Mouse (Mus musculus) C2C12 (cell line): ENCODE results near the gene Tnrc18.

Experiments used
- CEBPB ChIP-seq: IDR thresholded peaks from one replicate; pipeline ENCODE4 v1.6.1; 2011; ENCODE audit warnings: low read depth, mild to moderate bottlenecking, control low read depth, moderate library complexity
- CTCF ChIP-seq: IDR thresholded peaks from one replicate; pipeline ENCODE4 v1.5.1; 2011; ENCODE audit not compliant: control insufficient read depth, insufficient read depth, insufficient read length
- MAX ChIP-seq: IDR thresholded peaks from one replicate; pipeline ENCODE4 v1.6.1; 2011; ENCODE audit warnings: mild to moderate bottlenecking, control low read depth
- MYOD1 ChIP-seq: IDR thresholded peaks from one replicate; pipeline ENCODE4 v1.6.1; 2011; ENCODE audit warnings: low read depth; ENCODE audit not compliant: control insufficient read depth, insufficient read length
- MYOG ChIP-seq: IDR thresholded peaks from one replicate; pipeline ENCODE4 v1.6.1; 2011; ENCODE audit not compliant: control insufficient read depth, insufficient read length; ENCODE audit errors: extremely low read depth
- USF1 ChIP-seq: IDR thresholded peaks from one replicate; pipeline ENCODE4 v1.6.1; 2011; ENCODE audit warnings: low read depth, mild to moderate bottlenecking, control low read depth, moderate library complexity

DNA sequence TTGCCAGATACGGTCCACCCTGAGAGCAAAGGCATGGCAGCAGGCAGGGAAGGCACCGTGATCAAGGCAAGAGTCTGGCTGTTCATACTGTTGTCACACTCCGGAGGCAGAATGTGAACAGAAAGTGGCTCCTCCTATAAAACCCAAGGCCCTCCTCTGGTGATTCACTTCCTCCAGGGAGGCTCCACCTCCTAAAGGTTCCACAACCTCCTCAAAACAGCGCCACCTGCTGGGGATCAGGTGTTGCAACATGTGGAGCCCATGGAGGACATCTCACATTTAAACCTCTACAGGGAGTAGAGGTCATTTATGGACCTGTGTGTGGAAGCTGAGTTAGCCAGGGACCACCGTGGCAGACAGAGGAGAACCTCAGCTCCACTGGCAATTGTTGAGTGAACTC lies 105.1 kb downstream of the Tnrc18 start:
- TF ChIP-seq MAX (no peak), USF1 (no peak), MYOD1 (no peak), CTCF (no peak), CEBPB (no peak), MYOG (no peak)
